Mouse (Mus musculus) C2C12 (cell line): ENCODE results near the gene Pik3c2g. TPM values are rescaled to one million over a fixed set of nuclear protein-coding genes. Genes with fewer than 3 reads are reported as not detected.

Source experiments
- H3K27me3 ChIP-seq: one replicate; pipeline ENCODE4 v1.6.1; 2011; ENCODE audit not compliant: control insufficient read depth, insufficient read depth, insufficient read length
- H3K36me3 ChIP-seq: one replicate; pipeline ENCODE4 v1.6.1; 2011; ENCODE audit not compliant: control insufficient read depth, insufficient read depth
- H3K4me3 ChIP-seq: one replicate; pipeline ENCODE4 v1.5.1; 2011; ENCODE audit warnings: mild to moderate bottlenecking, control low read depth; ENCODE audit not compliant: poor library complexity, insufficient read depth, severe bottlenecking
- H3K79me2 ChIP-seq: one replicate; pipeline ENCODE4 v1.6.1; 2011; ENCODE audit not compliant: control insufficient read depth, insufficient read depth
- H3K79me3 ChIP-seq: one replicate; pipeline ENCODE4 v1.6.1; 2011; ENCODE audit warnings: low read depth, control low read depth
- H3ac ChIP-seq: one replicate; pipeline ENCODE3; 2011; ENCODE audit warnings: low read depth; ENCODE audit not compliant: control insufficient read depth, insufficient read length
- CEBPB ChIP-seq: IDR thresholded peaks from one replicate; pipeline ENCODE4 v1.6.1; 2011; ENCODE audit warnings: low read depth, mild to moderate bottlenecking, control low read depth, moderate library complexity
- CTCF ChIP-seq: IDR thresholded peaks from one replicate; pipeline ENCODE4 v1.5.1; 2011; ENCODE audit not compliant: control insufficient read depth, insufficient read depth, insufficient read length
- FOSL1 ChIP-seq: IDR thresholded peaks from one replicate; pipeline ENCODE4 v1.8.0; 2011; ENCODE audit warnings: mild to moderate bottlenecking, low read length; ENCODE audit not compliant: poor library complexity, insufficient read depth, severe bottlenecking
- MAX ChIP-seq: IDR thresholded peaks from one replicate; pipeline ENCODE4 v1.6.1; 2011; ENCODE audit warnings: mild to moderate bottlenecking, control low read depth
- MYOD1 ChIP-seq: IDR thresholded peaks from one replicate; pipeline ENCODE4 v1.6.1; 2011; ENCODE audit warnings: low read depth; ENCODE audit not compliant: control insufficient read depth, insufficient read length
- MYOG ChIP-seq: IDR thresholded peaks from one replicate; pipeline ENCODE4 v1.6.1; 2011; ENCODE audit not compliant: control insufficient read depth, insufficient read length; ENCODE audit errors: extremely low read depth
- USF1 ChIP-seq: IDR thresholded peaks from one replicate; pipeline ENCODE4 v1.6.1; 2011; ENCODE audit warnings: low read depth, mild to moderate bottlenecking, control low read depth, moderate library complexity
- polyA plus RNA-seq: library from polyadenylated mRNA; unstranded; fragments of >200 nt; fragmentation: generic; extraction: Trizol; gene quantifications from one replicate; pipeline ENCODE4 v1.2.1, GENCODE M21; 2012; ENCODE audit warnings: missing spikeins

Gene Pik3c2g
- polyA plus RNA-seq, 1 experiment = not detected

DNA sequence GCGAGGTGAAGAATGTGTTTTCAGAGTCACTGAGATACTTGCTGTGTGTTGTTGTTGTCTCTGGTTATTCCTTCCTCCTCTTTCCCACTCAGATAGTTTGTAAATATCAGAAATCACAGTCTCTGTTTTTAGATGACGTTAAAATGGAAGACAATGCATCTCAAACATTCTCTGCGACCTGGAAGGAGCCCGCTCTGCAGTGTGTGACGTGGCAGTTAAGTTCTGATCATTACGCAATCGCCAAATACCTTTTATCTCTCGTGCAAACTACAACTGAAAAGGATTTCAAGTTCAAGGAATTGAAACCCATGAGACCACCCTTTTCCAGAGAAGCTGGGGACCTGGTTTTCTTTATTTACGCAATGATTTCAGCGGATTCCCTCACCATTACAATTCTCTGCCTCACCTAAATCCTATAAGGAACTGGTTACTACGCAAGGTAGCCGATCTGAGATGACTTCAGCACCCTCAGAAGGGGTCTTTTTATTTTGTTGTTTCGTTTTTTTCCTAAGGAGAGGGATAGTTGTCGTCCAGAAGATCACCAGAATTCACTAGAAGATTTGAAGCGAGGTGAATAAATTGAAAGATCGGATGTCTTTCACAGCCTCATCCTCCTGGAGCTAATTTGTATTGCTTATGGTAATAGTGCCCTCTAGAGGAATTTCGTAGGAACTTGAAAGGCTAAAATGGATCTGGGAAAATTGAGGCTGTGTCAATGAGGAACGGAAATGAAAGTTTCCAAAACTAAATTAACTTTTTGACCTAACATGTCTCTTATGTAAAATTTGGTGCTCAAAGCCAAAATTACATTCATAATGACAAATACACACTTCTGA is 9.8 kb upstream of the Pik3c2g start:
- TF ChIP-seq CTCF (no peak), CEBPB (peak; percentile 14), USF1 (no peak)
- Histone ChIP-seq H3K4me3 (no peak overlapping the region), H3K27me3 (no peaks in the 10 kb centered on the region), H3K36me3 (no peaks in the 10 kb centered on the region), H3K79me3 (no peaks in the 10 kb centered on the region), H3ac (no peak overlapping the region), H3K79me2 (no peaks in the 10 kb centered on the region)

- no peaks in the 10 kb centered on the region for H3K36me3 ChIP-seq
- no peaks in the 10 kb centered on the region for H3K79me3 ChIP-seq
- no peaks in the 10 kb centered on the region for H3K79me2 ChIP-seq
- no peaks in the 10 kb centered on the region for H3K27me3 ChIP-seq
- TF ChIP-seq CTCF (no peak), MYOD1 (no peak), MYOG (no peak), CEBPB (no peak), FOSL1 (no peak), USF1 (no peak), MAX (no peak)
- H3K4me3 ChIP-seq = no peak overlapping the region
- H3ac ChIP-seq = no peak overlapping the region
Measured at GRCm38 (mm10) chr6:139587478-139587877, 457 bp downstream of the Pik3c2g start.

DNA sequence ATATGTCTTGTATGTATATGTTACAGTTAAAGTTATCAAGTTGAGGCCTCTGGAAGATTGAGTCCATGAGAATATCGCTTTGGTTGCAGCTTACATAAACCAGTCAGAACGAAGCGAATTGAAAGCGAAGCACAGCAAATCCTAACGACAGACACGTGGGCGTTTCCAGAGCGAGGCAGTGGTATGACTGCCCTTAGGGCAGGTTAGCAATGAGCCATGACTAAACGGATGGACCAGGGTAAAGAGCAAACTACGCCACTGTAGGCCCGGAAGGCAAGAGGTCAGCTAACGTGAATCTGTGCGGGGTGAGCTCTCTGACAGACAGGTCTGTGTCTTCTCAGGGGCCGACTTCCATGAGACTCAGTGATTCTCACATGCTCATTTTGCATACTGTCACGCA is 1.4 kb downstream of the Pik3c2g start:
- H3K36me3 ChIP-seq = no peaks in the 10 kb centered on the region
- no peak overlapping the region for H3ac ChIP-seq
- H3K79me3 ChIP-seq = no peaks in the 10 kb centered on the region
- TF ChIP-seq CEBPB (no peak), USF1 (no peak), CTCF (no peak), MYOD1 (no peak), MAX (no peak), MYOG (no peak), FOSL1 (no peak)
- no peak overlapping the region for H3K4me3 ChIP-seq
- no peaks in the 10 kb centered on the region for H3K79me2 ChIP-seq
- H3K27me3 ChIP-seq = no peaks in the 10 kb centered on the region

DNA sequence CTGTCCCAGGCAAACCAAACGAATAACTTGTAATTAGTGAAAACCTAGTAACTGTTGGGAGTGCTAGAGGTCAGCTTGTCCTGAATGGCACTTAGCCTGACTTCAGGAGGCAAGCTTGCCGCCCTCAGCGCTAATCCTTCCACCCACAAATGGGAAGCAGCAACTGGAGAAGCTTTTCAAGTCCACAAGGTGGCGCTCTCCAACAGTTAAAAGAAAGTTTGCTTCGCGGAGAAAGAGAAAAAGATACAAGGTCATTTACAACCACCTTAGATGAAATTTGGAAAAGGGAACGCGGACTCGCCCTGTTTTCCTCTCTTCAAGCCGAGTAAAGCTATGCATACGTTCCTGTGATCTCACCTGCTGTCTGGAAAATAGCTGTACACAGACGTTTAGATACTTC is 2.3 kb downstream of the Pik3c2g start:
- H3K27me3 ChIP-seq = no peaks in the 10 kb centered on the region
- H3K4me3 ChIP-seq = no peak overlapping the region
- no peaks in the 10 kb centered on the region for H3K79me2 ChIP-seq
- H3ac ChIP-seq = no peak overlapping the region
- no peaks in the 10 kb centered on the region for H3K79me3 ChIP-seq
- no peaks in the 10 kb centered on the region for H3K36me3 ChIP-seq
- peak; percentile 27 for TF ChIP-seq CTCF
- no peak for TF ChIP-seq MAX

DNA sequence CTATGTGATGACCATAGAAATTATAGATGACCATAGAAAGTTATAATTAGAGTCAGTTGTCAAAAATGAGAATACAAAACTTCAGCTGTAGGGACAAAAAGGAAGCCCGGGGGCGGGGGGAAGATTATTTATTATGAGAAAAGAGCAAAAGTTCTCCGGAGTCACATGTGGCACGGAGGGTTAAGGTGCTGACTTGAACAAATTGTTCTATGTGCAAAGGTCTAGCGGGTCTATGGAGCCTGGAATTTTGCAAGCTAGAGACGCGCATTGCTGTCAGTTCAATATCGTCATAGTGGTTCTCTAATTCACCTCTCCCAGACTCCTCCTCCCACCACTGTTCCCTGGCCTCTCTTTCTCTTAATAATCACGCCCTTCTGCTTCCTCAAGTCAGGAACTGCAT is 2.8 kb downstream of the Pik3c2g start:
- TF ChIP-seq MAX = no peak
- TF ChIP-seq CTCF = no peak
- no peak for TF ChIP-seq MYOD1
- no peak for TF ChIP-seq CEBPB
- no peak for TF ChIP-seq USF1
- no peak for TF ChIP-seq FOSL1
- no peak for TF ChIP-seq MYOG

GRCm38 (mm10) chr6:139592081-139592480 is 5.1 kb downstream of the Pik3c2g start:
- no peaks in the 10 kb centered on the region for H3K79me3 ChIP-seq
- no peak overlapping the region for H3ac ChIP-seq
- no peaks in the 10 kb centered on the region for H3K79me2 ChIP-seq
- no peaks in the 10 kb centered on the region for H3K36me3 ChIP-seq
- H3K27me3 ChIP-seq = no peaks in the 10 kb centered on the region
- H3K4me3 ChIP-seq = no peak overlapping the region
- TF ChIP-seq MAX = peak; percentile 58
- peak; percentile 57 for TF ChIP-seq FOSL1
- TF ChIP-seq MYOG = no peak

More for the DNA sequence above, 2.8 kb downstream of the Pik3c2g start:
- H3K79me3 ChIP-seq = no peaks in the 10 kb centered on the region
- H3ac ChIP-seq = no peak overlapping the region
- no peaks in the 10 kb centered on the region for H3K27me3 ChIP-seq
- no peak overlapping the region for H3K4me3 ChIP-seq
- H3K36me3 ChIP-seq = no peaks in the 10 kb centered on the region
- no peaks in the 10 kb centered on the region for H3K79me2 ChIP-seq
